Mouse (Mus musculus): ENCODE data around the gene Lingo2.

Gene Lingo2

GRCm38 (mm10) chr4:36951150-36951954, at the start of gene Lingo2:
TSS of gene Lingo2 (minus strand) at chr4:36951747.
- DNase-seq (ENCODE audit: low spot score), result no peak

DNA sequence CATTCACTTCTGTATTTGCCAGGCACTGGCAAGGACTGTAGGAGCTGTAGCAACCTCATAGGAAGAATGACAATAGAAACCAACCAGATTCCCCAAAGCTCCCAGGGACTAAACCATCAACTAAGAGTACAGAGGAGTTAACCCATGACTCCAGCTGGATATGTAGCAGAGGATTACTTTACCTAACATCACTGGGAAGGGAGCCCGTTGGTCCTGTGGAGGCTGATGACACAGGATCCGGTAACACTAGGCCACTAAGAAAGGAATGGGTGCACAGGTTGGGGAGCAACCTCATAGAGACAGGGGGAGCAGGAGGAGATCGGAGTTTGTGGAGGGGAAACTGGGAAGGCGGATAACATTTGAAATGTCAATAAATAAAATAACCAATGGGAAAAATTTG, 21.8 kb upstream of the Lingo2 start:
- DNase-seq (ENCODE audit: low spot score), result no peak

- no peak for DNase-seq (ENCODE audit: low spot score)
These were observed 1.2 kb upstream of the Lingo2 start for GRCm38 (mm10) chr4:36952431-36953429.

- DNase-seq (ENCODE audit: low spot score), result no peak
These were observed 338 bp upstream of the Lingo2 start for GRCm38 (mm10) chr4:36951955-36952215.

- DNase-seq (ENCODE audit: low spot score), result no peak
These were observed 777 bp downstream of the Lingo2 start for GRCm38 (mm10) chr4:36950790-36951149.

DNA sequence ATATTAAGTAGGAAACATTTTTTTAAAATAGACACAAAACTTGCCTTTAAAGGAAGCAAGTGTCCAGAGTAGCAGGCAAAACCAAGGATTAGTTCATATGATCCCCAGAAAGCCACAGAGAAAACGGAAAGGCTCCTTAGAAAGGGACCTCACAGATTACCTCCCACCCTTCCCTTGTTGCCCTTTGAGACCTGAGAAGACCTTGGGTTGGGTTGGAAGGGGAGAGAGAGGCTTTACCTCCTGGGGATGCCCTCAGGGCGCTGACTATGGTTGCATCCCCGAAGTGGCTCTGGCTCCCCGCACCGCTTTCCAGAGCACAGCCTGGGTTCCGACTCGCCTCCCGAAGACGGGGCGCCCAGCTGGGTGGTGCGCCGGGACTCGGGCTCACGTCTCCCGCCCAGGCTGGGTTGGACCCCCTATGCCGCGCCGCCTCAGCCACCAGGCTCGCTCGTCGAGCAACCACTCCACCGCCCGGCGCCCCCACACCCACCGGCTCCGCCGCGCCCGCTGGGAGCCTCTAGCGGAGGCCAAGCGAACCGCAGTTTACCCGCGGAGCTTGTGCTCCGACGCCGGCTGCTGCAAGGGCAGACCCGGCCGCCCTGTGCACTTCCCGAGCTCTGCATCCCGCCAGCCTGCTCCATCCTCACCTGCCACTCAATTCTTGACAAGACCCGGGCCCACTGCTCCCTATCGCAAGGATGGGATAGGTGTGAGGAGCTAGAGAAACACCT, 1.4 kb downstream of the Lingo2 start:
- peak; percentile 30 for DNase-seq (ENCODE audit: low spot score)

- DNase-seq (ENCODE audit: low spot score), result no peak
These were observed 60.7 kb downstream of the Lingo2 start for GRCm38 (mm10) chr4:36890810-36891209.

GRCm38 (mm10) chr4:36890365-36890764, 61.2 kb downstream of the Lingo2 start:
- no peak for DNase-seq (ENCODE audit: low spot score)

DNA sequence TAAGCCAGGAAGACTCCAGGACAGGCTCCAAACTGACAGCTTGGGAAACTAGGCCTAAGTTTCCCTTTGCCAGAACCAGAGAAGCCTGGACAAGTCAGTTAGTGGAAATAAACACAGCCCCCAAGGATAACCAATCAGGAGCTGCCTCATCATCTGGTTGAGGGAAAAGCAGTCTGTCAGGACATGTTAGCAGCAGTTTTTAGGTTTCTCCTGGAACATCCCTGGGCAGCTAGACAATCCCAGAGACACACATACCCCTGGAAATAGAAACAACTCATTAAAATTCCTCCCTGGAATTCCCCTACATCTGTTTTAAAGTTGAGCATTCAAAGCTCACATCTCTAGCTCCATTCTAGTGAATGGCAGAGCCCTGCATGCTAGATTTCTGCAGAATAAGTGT, 76.8 kb downstream of the Lingo2 start:
- peak; percentile 3 for DNase-seq (ENCODE audit: low spot score)

DNA sequence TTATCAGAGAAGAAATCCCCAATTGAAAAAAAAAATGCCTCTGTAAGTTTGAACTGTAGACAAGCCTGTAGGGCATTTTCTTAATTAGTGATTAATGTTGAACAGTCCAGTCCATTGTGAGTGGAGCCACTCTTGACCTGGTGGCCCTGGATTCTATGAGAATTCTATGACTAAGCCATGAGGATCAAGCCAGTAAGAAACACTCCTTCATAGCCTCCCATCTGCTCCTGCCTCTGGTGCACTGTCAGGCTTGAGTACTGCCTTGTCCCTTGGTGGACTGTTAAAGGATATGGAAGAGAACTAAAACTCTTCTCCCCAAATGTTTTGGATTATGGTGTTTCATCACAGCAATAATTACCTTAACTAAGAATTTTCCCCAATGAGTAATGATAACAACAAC, 126.6 kb downstream of the Lingo2 start:
- no peak for DNase-seq (ENCODE audit: low spot score)

DNA sequence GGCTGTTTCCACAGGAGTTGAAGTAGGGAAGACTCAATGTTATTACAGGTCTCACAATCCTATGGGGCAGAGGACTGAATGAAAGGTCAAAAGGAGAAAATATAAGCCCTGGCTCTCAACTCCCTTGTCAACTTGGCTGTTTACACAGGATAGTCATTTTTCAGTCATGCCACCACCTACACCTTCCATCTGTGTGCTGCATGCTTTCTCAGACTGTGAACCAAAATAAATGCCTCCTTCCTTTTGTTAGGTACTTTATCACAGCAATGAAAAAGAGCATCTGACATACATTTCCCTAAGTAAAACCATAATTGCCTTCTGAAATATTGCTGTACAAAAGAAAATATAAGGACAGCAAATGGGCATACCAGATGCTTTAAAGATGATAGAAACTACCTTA, 129.6 kb downstream of the Lingo2 start:
- no peak for DNase-seq (ENCODE audit: low spot score)

GRCm38 (mm10) chr4:36775088-36775487, 176.5 kb downstream of the Lingo2 start:
- DNase-seq (ENCODE audit: low spot score), result no peak

DNA sequence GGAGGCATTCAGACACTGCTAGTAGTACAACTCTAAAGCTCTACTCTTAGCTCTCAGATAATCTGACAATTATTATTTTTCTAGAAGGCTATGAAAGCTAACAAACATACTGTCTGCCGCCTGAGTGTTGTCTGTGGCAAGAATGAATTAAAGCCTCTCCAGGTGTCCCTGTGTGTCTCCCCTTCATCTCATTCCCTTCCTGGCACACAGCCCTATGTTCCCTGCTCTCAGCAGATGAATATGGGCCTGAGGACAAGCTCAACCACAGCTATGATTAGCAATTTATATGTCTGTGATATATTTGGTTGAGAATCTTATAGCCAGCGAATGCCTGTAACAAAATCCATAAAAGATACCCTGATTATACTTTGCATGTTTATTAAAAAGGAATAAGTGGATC, 220.9 kb downstream of the Lingo2 start:
- DNase-seq (ENCODE audit: low spot score), result no peak

GRCm38 (mm10) chr4:36716411-36716810, 235.1 kb downstream of the Lingo2 start:
- no peak for DNase-seq (ENCODE audit: low spot score)

DNA sequence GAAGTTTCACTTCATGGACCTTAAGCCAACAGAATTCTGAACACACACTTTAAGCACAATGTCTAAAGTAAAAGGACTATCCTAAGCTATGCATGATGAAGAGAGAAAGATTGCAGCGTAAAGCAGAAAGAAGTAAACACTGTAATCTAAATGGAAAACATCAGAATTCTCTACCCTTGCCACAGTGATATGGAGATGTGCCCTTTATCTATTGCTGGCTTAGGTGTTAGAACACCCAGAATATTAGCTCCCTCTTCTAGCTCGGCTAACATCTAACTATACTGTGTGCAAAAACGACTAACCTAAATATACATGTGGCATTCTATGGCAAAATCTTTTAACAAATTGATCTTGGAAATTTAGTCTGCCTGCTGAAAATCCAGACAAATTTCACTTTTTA, 252.7 kb downstream of the Lingo2 start:
- no peak for DNase-seq (ENCODE audit: low spot score)

DNA sequence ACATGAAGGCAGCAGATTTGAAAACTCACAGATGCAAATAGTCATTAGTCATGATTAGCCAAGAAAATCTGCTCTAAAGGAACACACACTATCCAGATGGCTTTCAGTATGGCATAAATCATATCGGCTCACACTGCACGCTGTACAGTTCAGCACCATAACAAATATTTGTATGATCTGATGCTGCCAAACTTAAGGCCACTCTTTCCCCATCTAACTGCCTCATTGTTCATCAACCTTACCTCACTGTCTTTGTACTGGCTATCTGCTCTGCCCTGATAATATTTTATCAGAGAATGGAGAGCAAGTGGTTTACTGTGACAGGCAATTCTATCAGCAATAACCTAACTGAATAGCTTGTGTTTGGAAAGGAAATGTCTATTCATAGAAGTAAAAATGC, 254.7 kb downstream of the Lingo2 start:
- DNase-seq (ENCODE audit: low spot score), result no peak

DNA sequence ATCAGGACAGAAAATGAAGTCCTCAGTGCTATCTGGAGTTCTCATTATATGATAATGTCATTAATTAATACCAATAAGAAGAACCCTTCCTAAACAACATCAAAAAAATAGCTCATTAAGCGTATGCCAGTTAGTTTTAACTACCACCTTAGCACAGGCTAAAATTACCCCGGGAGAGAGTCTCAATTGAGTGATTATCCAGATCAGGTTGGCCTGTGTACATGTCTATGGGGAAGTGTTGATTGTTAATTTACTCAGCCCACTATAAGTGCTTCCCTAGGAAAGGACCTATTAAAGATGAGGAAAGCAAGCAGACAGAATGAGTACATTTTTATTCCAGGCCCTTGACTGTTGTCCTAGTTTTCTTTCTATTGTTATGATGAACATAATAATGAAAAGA, 291.6 kb downstream of the Lingo2 start:
- DNase-seq (ENCODE audit: low spot score), result no peak

- no peak for DNase-seq (ENCODE audit: low spot score)
These were observed 303.8 kb downstream of the Lingo2 start for GRCm38 (mm10) chr4:36647753-36648152.

DNA sequence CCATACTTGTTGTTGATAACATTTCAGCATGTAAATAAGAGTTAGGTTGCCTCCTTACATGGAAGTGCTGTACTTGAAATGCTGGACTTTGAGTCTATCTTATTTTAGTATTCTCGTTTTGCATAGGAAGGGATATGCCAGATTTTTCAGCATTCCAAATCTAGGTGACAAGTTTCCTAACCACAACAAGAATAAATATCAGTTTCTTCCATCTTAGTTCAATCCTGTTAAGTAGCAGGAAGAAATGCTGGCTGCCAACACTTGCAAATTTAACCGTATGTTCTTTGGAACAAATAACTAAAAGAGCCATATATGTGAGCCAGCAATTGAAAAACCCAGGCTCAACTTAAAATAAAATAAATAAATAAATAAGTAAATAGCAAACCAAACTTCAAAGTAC, 315.9 kb downstream of the Lingo2 start:
- DNase-seq (ENCODE audit: low spot score), result no peak

DNA sequence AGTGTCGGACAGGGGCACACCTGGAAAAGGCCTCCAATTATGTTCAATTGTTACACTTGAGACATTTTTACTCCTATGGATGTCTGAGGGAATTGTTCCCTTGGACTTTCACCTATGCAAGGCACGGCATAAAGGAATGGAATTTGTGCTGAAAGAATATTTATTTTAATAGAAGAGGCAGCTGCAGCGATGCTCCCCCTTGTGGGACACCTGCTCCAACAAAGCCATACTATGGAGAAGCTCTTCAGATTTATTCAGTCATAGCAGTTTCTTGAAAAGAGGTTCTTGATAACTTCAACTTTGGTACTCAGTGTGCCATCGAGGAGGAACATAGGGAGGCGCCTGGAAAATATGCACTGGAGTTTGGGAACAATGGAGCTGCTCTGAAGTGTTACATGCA, 374.7 kb downstream of the Lingo2 start:
- DNase-seq (ENCODE audit: low spot score), result no peak

GRCm38 (mm10) chr4:36576256-36576655, 375.3 kb downstream of the Lingo2 start:
- DNase-seq (ENCODE audit: low spot score), result no peak

DNA sequence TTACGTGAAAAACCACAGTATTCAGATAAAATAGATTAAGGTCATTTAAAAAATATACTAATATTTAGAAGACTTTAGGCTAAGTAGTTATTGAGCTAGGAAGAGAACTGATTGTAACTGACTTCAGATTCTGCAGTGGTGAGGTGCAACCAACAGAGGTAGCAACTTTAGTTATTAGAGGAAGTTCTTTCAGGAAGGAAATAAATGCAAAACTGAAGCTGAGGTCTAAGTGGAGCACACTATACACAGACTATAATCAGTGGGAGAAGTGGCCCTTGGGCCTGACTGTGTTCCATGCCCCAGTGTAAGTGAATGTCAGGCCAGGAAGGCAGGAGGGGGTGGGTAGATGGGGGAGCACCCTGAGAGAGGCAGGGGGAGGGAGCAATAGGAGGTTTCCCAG, 385.0 kb downstream of the Lingo2 start:
- DNase-seq (ENCODE audit: low spot score), result no peak

- DNase-seq (ENCODE audit: low spot score), result no peak
These were observed 390.6 kb downstream of the Lingo2 start for GRCm38 (mm10) chr4:36560997-36561396.
